Mouse (Mus musculus): ENCODE measurements at regions not wholly inside any gene's neighbourhood (a gene's known extent, or its start where the extent isn't known, plus 50 kb on each side); places are given as distances from the start of the nearest gene placed in this dataset.
A peak's percentile ranks its signal among the peaks of the same experiment; 100 is the strongest.

GRCm38 (mm10) chr3:68758609-68759008 is 68.2 kb downstream of the Il12a start:
- DNase-seq (ENCODE audit: low spot score in 2 of 2), result no peak

- DNase-seq (ENCODE audit: low spot score in 2 of 2), result no peak
These were observed 68.9 kb downstream of the Il12a start for GRCm38 (mm10) chr3:68759375-68759774.

- DNase-seq (ENCODE audit: low spot score in 2 of 2), result no peak
These were observed 70.4 kb downstream of the Il12a start for GRCm38 (mm10) chr3:68760806-68761205.

- DNase-seq (ENCODE audit: low spot score in 2 of 2), result no peak
These were observed 70.8 kb downstream of the Il12a start for GRCm38 (mm10) chr3:68761242-68761625.

- no peak for DNase-seq (ENCODE audit: low spot score in 2 of 2)
These were observed 71.3 kb downstream of the Il12a start for GRCm38 (mm10) chr3:68761626-68762331.

GRCm38 (mm10) chr3:68762988-68763387 is 72.5 kb downstream of the Il12a start:
- DNase-seq (ENCODE audit: low spot score in 2 of 2), result no peak

GRCm38 (mm10) chr3:68764336-68764735 is 73.9 kb downstream of the Il12a start:
- no peak for DNase-seq (ENCODE audit: low spot score in 2 of 2)

- peak; percentile 30 to 38 for DNase-seq (ENCODE audit: low spot score in 2 of 2)
These were observed 74.6 kb downstream of the Il12a start for GRCm38 (mm10) chr3:68764917-68765598.

GRCm38 (mm10) chr3:68771579-68771978 is 81.1 kb downstream of the Il12a start:
- no peak for DNase-seq (ENCODE audit: low spot score in 2 of 2)

- DNase-seq (ENCODE audit: low spot score in 2 of 2), result no peak
These were observed 87.4 kb downstream of the Il12a start for GRCm38 (mm10) chr3:68777801-68778200.

GRCm38 (mm10) chr3:68778354-68779040 is 88.1 kb downstream of the Il12a start:
- no peak for DNase-seq (ENCODE audit: low spot score in 2 of 2)

GRCm38 (mm10) chr3:68780843-68781242 is 88.5 kb upstream of the 1110032F04Rik start:
- DNase-seq (ENCODE audit: low spot score in 2 of 2), result no peak

- DNase-seq (ENCODE audit: low spot score in 2 of 2), result no peak
These were observed 87.9 kb upstream of the 1110032F04Rik start for GRCm38 (mm10) chr3:68781466-68781865.

GRCm38 (mm10) chr3:68782363-68782762 is 87.0 kb upstream of the 1110032F04Rik start:
- no peak for DNase-seq (ENCODE audit: low spot score in 2 of 2)

GRCm38 (mm10) chr3:68783666-68784416 is 85.5 kb upstream of the 1110032F04Rik start:
- no peak for DNase-seq (ENCODE audit: low spot score in 2 of 2)

- no peak for DNase-seq (ENCODE audit: low spot score in 2 of 2)
These were observed 82.6 kb upstream of the 1110032F04Rik start for GRCm38 (mm10) chr3:68786771-68787170.

GRCm38 (mm10) chr3:68787385-68788175 is 81.8 kb upstream of the 1110032F04Rik start:
- DNase-seq (ENCODE audit: low spot score in 2 of 2), result no peak

GRCm38 (mm10) chr3:68789491-68789890 is 79.9 kb upstream of the 1110032F04Rik start:
- no peak for DNase-seq (ENCODE audit: low spot score in 2 of 2)

- DNase-seq (ENCODE audit: low spot score in 2 of 2), result no peak
These were observed 78.9 kb upstream of the 1110032F04Rik start for GRCm38 (mm10) chr3:68790466-68790865.

GRCm38 (mm10) chr3:68792883-68793282 is 76.5 kb upstream of the 1110032F04Rik start:
- DNase-seq (ENCODE audit: low spot score in 2 of 2), result no peak

- no peak for DNase-seq (ENCODE audit: low spot score in 2 of 2)
These were observed 75.5 kb upstream of the 1110032F04Rik start for GRCm38 (mm10) chr3:68793923-68794322.
